Mouse (Mus musculus) cerebellum, adult 11-12 months (tissue): ENCODE results near the gene Klk11.

Experiments used
- DNase-seq: peaks from one replicate; pipeline ENCODE4 v3.0.0; 2022

Klk11 gene

GRCm38 (mm10) chr7:43797333-43797769 is 22.9 kb downstream of the Klk11 start, which contains the start of gene Klk8:
Gene Klk8 (plus strand): TSS chr7:43797577.
- DNase-seq: no peak

- no peak for DNase-seq
Observed at GRCm38 (mm10) chr7:43797844-43798462, 23.5 kb downstream of the Klk11 start.

- DNase-seq: no peak
Observed at GRCm38 (mm10) chr7:43799876-43800275, 25.5 kb downstream of the Klk11 start.

GRCm38 (mm10) chr7:43810994-43811393 is 36.6 kb downstream of the Klk11 start, which contains the start of gene Klk7:
Gene Klk7 (plus strand): TSS chr7:43811294.
- DNase-seq: no peak

GRCm38 (mm10) chr7:43815211-43815610 is 40.8 kb downstream of the Klk11 start:
- DNase-seq: no peak

- DNase-seq: no peak
Observed at GRCm38 (mm10) chr7:43816746-43817145, 42.3 kb downstream of the Klk11 start.

GRCm38 (mm10) chr7:43821581-43821980 is 47.2 kb downstream of the Klk11 start:
- no peak for DNase-seq

- DNase-seq: no peak
Observed at GRCm38 (mm10) chr7:43824199-43824598, 49.8 kb downstream of the Klk11 start, which contains the start of gene Klk6. Gene Klk6 (plus strand): TSS chr7:43824499.

- DNase-seq: no peak
Observed at GRCm38 (mm10) chr7:43826056-43826455, 51.7 kb downstream of the Klk11 start.

GRCm38 (mm10) chr7:43827706-43828105 is 53.3 kb downstream of the Klk11 start:
- DNase-seq: no peak
